Mouse (Mus musculus) heart, postnatal 10 days (tissue): ENCODE data around the gene Mrps27. TPM values are rescaled to one million over a fixed set of nuclear protein-coding genes. Genes with fewer than 3 reads are reported as not detected.
"Not testable (repeated sequence)": the region's sequence is repeated elsewhere in the genome, so short reads cannot be mapped to it uniquely, and the experiment has no call there.

Experiments used
- DNase-seq, 2 experiments: peaks; one replicate each; pipeline ENCODE4 v3.0.0; 2021
- intact Hi-C: fragments of 180-260 bp; cut with DNase I; formaldehyde crosslinking; loops from one replicate; pipeline ENCODE4 v1.15.1; 2025
- total RNA-seq, 2 experiments: library from RNA; stranded (reverse); gene quantifications; 2 replicates each; pipeline ENCODE4 v1.2.3; 2021

Gene Mrps27
- total RNA-seq, result 10 to 100 TPM; 43.8 to 47.1 TPM

GRCm38 (mm10) chr13:99344599-99345575, at the start of gene Mrps27, which contains the start of gene Ptcd2:
TSS of gene Mrps27 (plus strand) at chr13:99344786.
TSS of gene Ptcd2 (minus strand) at chr13:99344705.
- intact Hi-C loops, result loop anchor here (1.0 kb wide), 1 partner anchor 175 kb away; no protein-coding TSS in a partner anchor
- peak; percentile 98 for DNase-seq

GRCm38 (mm10) chr13:99299921-99300320, 44.7 kb upstream of the Mrps27 start:
- no peak for DNase-seq
- intact Hi-C loops, result loop anchor here (5.0 kb wide), 1 partner anchor 43 kb away; no protein-coding TSS in a partner anchor

- no peak for DNase-seq
- intact Hi-C loops, result loop anchor here (5.0 kb wide), 1 partner anchor 47 kb away; no protein-coding TSS in a partner anchor
Observed at GRCm38 (mm10) chr13:99303846-99304245, 40.7 kb upstream of the Mrps27 start.

GRCm38 (mm10) chr13:99304365-99304764, 40.2 kb upstream of the Mrps27 start:
- DNase-seq, result no peak
- intact Hi-C loops, result loop anchor here (5.0 kb wide), 1 partner anchor 47 kb away; no protein-coding TSS in a partner anchor

- DNase-seq, result peak; percentile 46 to 51
- intact Hi-C loops, result no loop called here
Observed at GRCm38 (mm10) chr13:99305186-99305585, 39.4 kb upstream of the Mrps27 start.

- DNase-seq, result no peak
- intact Hi-C loops, result no loop called here
Observed at GRCm38 (mm10) chr13:99306164-99306563, 38.4 kb upstream of the Mrps27 start.

GRCm38 (mm10) chr13:99307930-99308359, 36.6 kb upstream of the Mrps27 start:
- DNase-seq, result peak; percentile 69 to 70
- intact Hi-C loops, result no loop called here

GRCm38 (mm10) chr13:99308393-99308792, 36.2 kb upstream of the Mrps27 start:
- DNase-seq, result peak in 1 of 2 experiments; percentile 43
- intact Hi-C loops, result no loop called here

GRCm38 (mm10) chr13:99314098-99314497, 30.5 kb upstream of the Mrps27 start:
- intact Hi-C loops, result no loop called here

GRCm38 (mm10) chr13:99314657-99315181, 29.9 kb upstream of the Mrps27 start:
- DNase-seq, result no peak
- intact Hi-C loops, result loop anchor here (5.0 kb wide), 2 partner anchors 72 to 447 kb away; no protein-coding TSS in a partner anchor

More at GRCm38 (mm10) chr13:99314098-99314497, 30.5 kb upstream of the Mrps27 start:
- no peak for DNase-seq

- intact Hi-C loops, result loop anchor here (2.0 to 5.0 kb wide), 4 partner anchors 74 to 449 kb away; no protein-coding TSS in a partner anchor
- DNase-seq, result no peak
Observed at GRCm38 (mm10) chr13:99316366-99316765, 28.2 kb upstream of the Mrps27 start.

GRCm38 (mm10) chr13:99317058-99317457, 27.5 kb upstream of the Mrps27 start:
- intact Hi-C loops, result loop anchor here (2.0 to 5.0 kb wide), 4 partner anchors 75 to 450 kb away; no protein-coding TSS in a partner anchor
- peak; percentile 69 to 78 for DNase-seq

- intact Hi-C loops, result loop anchor here (10.0 kb wide), 1 partner anchor 596 kb away; no protein-coding TSS in a partner anchor
- DNase-seq, result no peak
Observed at GRCm38 (mm10) chr13:99320453-99320852, 24.1 kb upstream of the Mrps27 start.

- not testable (repeated sequence) for DNase-seq
- intact Hi-C loops, result loop anchor here (10.0 kb wide), 1 partner anchor 598 kb away; no protein-coding TSS in a partner anchor
Observed at GRCm38 (mm10) chr13:99322915-99323314, 21.7 kb upstream of the Mrps27 start.

GRCm38 (mm10) chr13:99323632-99324336, 20.8 kb upstream of the Mrps27 start:
- peak; percentile 50 to 53 for DNase-seq
- intact Hi-C loops, result loop anchor here (10.0 kb wide), 1 partner anchor 599 kb away; no protein-coding TSS in a partner anchor

- not testable (repeated sequence) for DNase-seq
- intact Hi-C loops, result loop anchor here (10.0 kb wide), 1 partner anchor 600 kb away; no protein-coding TSS in a partner anchor
Observed at GRCm38 (mm10) chr13:99324337-99324685, 20.3 kb upstream of the Mrps27 start.

GRCm38 (mm10) chr13:99331255-99331654, 13.3 kb upstream of the Mrps27 start:
- DNase-seq, result no peak
- intact Hi-C loops, result no loop called here

- intact Hi-C loops, result no loop called here
- DNase-seq, result no peak
Observed at GRCm38 (mm10) chr13:99337510-99337909, 7.1 kb upstream of the Mrps27 start.

- DNase-seq, result no peak
- intact Hi-C loops, result no loop called here
Observed at GRCm38 (mm10) chr13:99341504-99341903, 3.1 kb upstream of the Mrps27 start.
